Mouse (Mus musculus): ENCODE measurements around the gene Iqcg. TPM values are rescaled to one million over a fixed set of nuclear protein-coding genes. Genes with fewer than 3 reads are reported as not detected.
"Not testable (repeated sequence)": the region's sequence is repeated elsewhere in the genome, so short reads cannot be mapped to it uniquely, and the experiment has no call there.

Iqcg gene
- polyA plus RNA-seq, 1 experiment: 0.14 TPM

GRCm38 (mm10) chr16:33061400-33061799 is 5.4 kb upstream of the Iqcg start:
- peak overlapping the region; percentile 78; the same call in 1 of the 2 replicates for H3K27ac ChIP-seq (ENCODE audit: insufficient read depth, low read depth, low read length)
- H3K36me3 ChIP-seq (ENCODE audit: control insufficient read depth, insufficient read depth, low read length): peaks cover 10% of the 10 kb centered on the region
- TF ChIP-seq POLR2A (IDR thresholded peaks at IDR 0.05; ENCODE audit: low read depth, low read length): no peak
- TF ChIP-seq CTCF (IDR thresholded peaks at IDR 0.05; ENCODE audit: extremely low read depth, insufficient read length, insufficient replicate concordance, low read depth, low read length): no peak
- peaks cover 14% of the 10 kb centered on the region; the same call in 1 of the 2 replicates for H3K4me1 ChIP-seq (ENCODE audit: control insufficient read depth, insufficient read depth, insufficient read length, low read length)
- no peaks in the 10 kb centered on the region for H3K27me3 ChIP-seq (ENCODE audit: control insufficient read depth, insufficient read depth, low read length)
- WGBS: 49% methylated on average over 11 of the region's 11 CpGs
- H3K4me3 ChIP-seq (ENCODE audit: low read depth, low read length): no peak overlapping the region

- 89% methylated on average over 2 of the region's 2 CpGs for WGBS
- H3K4me1 ChIP-seq (ENCODE audit: control insufficient read depth, insufficient read depth, insufficient read length, low read length): peaks cover 14% of the 10 kb centered on the region; the same call in 1 of the 2 replicates
- peaks cover 10% of the 10 kb centered on the region for H3K36me3 ChIP-seq (ENCODE audit: control insufficient read depth, insufficient read depth, low read length)
- H3K4me3 ChIP-seq (ENCODE audit: low read depth, low read length): no peak overlapping the region
- H3K27ac ChIP-seq (ENCODE audit: insufficient read depth, low read depth, low read length): no peak overlapping the region
- no peak for TF ChIP-seq CTCF (IDR thresholded peaks at IDR 0.05; ENCODE audit: extremely low read depth, insufficient read length, insufficient replicate concordance, low read depth, low read length)
- no peak for TF ChIP-seq POLR2A (IDR thresholded peaks at IDR 0.05; ENCODE audit: low read depth, low read length)
- no peaks in the 10 kb centered on the region for H3K27me3 ChIP-seq (ENCODE audit: control insufficient read depth, insufficient read depth, low read length)
Observed at GRCm38 (mm10) chr16:33060926-33061325, 4.9 kb upstream of the Iqcg start.

GRCm38 (mm10) chr16:33059471-33059870 is 3.5 kb upstream of the Iqcg start:
- 44% methylated on average over 1 of the region's 1 CpGs for WGBS
- H3K27me3 ChIP-seq (ENCODE audit: control insufficient read depth, insufficient read depth, low read length): no peaks in the 10 kb centered on the region
- TF ChIP-seq POLR2A (IDR thresholded peaks at IDR 0.05; ENCODE audit: low read depth, low read length) (no peak), CTCF (IDR thresholded peaks at IDR 0.05; ENCODE audit: extremely low read depth, insufficient read length, insufficient replicate concordance, low read depth, low read length) (no peak)
- no peak overlapping the region for H3K4me3 ChIP-seq (ENCODE audit: low read depth, low read length)
- peaks cover 17% of the 10 kb centered on the region; the same call in 1 of the 2 replicates for H3K4me1 ChIP-seq (ENCODE audit: control insufficient read depth, insufficient read depth, insufficient read length, low read length)
- peak overlapping the region; percentile 31; the same call in 1 of the 2 replicates for H3K27ac ChIP-seq (ENCODE audit: insufficient read depth, low read depth, low read length)
- H3K36me3 ChIP-seq (ENCODE audit: control insufficient read depth, insufficient read depth, low read length): peaks cover 10% of the 10 kb centered on the region

GRCm38 (mm10) chr16:33058656-33059055 is 2.6 kb upstream of the Iqcg start:
- H3K36me3 ChIP-seq (ENCODE audit: control insufficient read depth, insufficient read depth, low read length): peaks cover 10% of the 10 kb centered on the region
- not testable (repeated sequence) for H3K27me3 ChIP-seq (ENCODE audit: control insufficient read depth, insufficient read depth, low read length); H3K4me3 ChIP-seq (ENCODE audit: low read depth, low read length); H3K27ac ChIP-seq (ENCODE audit: insufficient read depth, low read depth, low read length)
- 37% methylated on average over 9 of the region's 9 CpGs for WGBS
- H3K4me1 ChIP-seq (ENCODE audit: control insufficient read depth, insufficient read depth, insufficient read length, low read length): peaks cover 14% of the 10 kb centered on the region; the same call in 1 of the 2 replicates

GRCm38 (mm10) chr16:33058033-33058432 is 2.0 kb upstream of the Iqcg start:
- Histone ChIP-seq H3K4me1 (ENCODE audit: control insufficient read depth, insufficient read depth, insufficient read length, low read length) (peaks cover 9% of the 10 kb centered on the region; the same call in 1 of the 2 replicates), H3K27ac (ENCODE audit: insufficient read depth, low read depth, low read length) (no peak overlapping the region), H3K27me3 (ENCODE audit: control insufficient read depth, insufficient read depth, low read length) (no peaks in the 10 kb centered on the region), H3K4me3 (ENCODE audit: low read depth, low read length) (no peak overlapping the region), H3K36me3 (ENCODE audit: control insufficient read depth, insufficient read depth, low read length) (peaks cover 10% of the 10 kb centered on the region)
- WGBS: 79% methylated on average over 16 of the region's 16 CpGs
- TF ChIP-seq CTCF (IDR thresholded peaks at IDR 0.05; ENCODE audit: extremely low read depth, insufficient read length, insufficient replicate concordance, low read depth, low read length): no peak
- no peak for TF ChIP-seq POLR2A (IDR thresholded peaks at IDR 0.05; ENCODE audit: low read depth, low read length)

GRCm38 (mm10) chr16:33056786-33057185 is 768 bp upstream of the Iqcg start:
- peak overlapping the region; percentile 88 for H3K4me3 ChIP-seq (ENCODE audit: low read depth, low read length)
- peak overlapping the region; percentile 94 for H3K27ac ChIP-seq (ENCODE audit: insufficient read depth, low read depth, low read length)
- peaks cover 10% of the 10 kb centered on the region for H3K36me3 ChIP-seq (ENCODE audit: control insufficient read depth, insufficient read depth, low read length)
- H3K27me3 ChIP-seq (ENCODE audit: control insufficient read depth, insufficient read depth, low read length): no peaks in the 10 kb centered on the region
- WGBS: under 1% methylated on average over 24 of the region's 24 CpGs
- no peak for TF ChIP-seq CTCF (IDR thresholded peaks at IDR 0.05; ENCODE audit: extremely low read depth, insufficient read length, insufficient replicate concordance, low read depth, low read length)
- TF ChIP-seq POLR2A (IDR thresholded peaks at IDR 0.05; ENCODE audit: low read depth, low read length): no peak
- H3K4me1 ChIP-seq (ENCODE audit: control insufficient read depth, insufficient read depth, insufficient read length, low read length): peaks cover 9% of the 10 kb centered on the region; the same call in 1 of the 2 replicates

- Histone ChIP-seq H3K27me3 (ENCODE audit: control insufficient read depth, insufficient read depth, low read length) (no peaks in the 10 kb centered on the region), H3K4me1 (ENCODE audit: control insufficient read depth, insufficient read depth, insufficient read length, low read length) (peaks cover 9% of the 10 kb centered on the region; the same call in 1 of the 2 replicates), H3K36me3 (ENCODE audit: control insufficient read depth, insufficient read depth, low read length) (peaks cover 10% of the 10 kb centered on the region), H3K27ac (ENCODE audit: insufficient read depth, low read depth, low read length) (no peak overlapping the region), H3K4me3 (ENCODE audit: low read depth, low read length) (peak overlapping the region; percentile 19; the same call in 1 of the 2 replicates)
- TF ChIP-seq POLR2A (IDR thresholded peaks at IDR 0.05; ENCODE audit: low read depth, low read length): no peak
- TF ChIP-seq CTCF (IDR thresholded peaks at IDR 0.05; ENCODE audit: extremely low read depth, insufficient read length, insufficient replicate concordance, low read depth, low read length): no peak
- 12% methylated on average over 10 of the region's 10 CpGs for WGBS
Observed at GRCm38 (mm10) chr16:33055655-33056054, 363 bp downstream of the Iqcg start.

- not testable (repeated sequence) for H3K4me3 ChIP-seq (ENCODE audit: low read depth, low read length); H3K4me1 ChIP-seq (ENCODE audit: control insufficient read depth, insufficient read depth, insufficient read length, low read length); H3K27ac ChIP-seq (ENCODE audit: insufficient read depth, low read depth, low read length); H3K36me3 ChIP-seq (ENCODE audit: control insufficient read depth, insufficient read depth, low read length); H3K27me3 ChIP-seq (ENCODE audit: control insufficient read depth, insufficient read depth, low read length)
- 80% methylated on average over 2 of the region's 2 CpGs for WGBS
Observed at GRCm38 (mm10) chr16:33054927-33055326, 1.1 kb downstream of the Iqcg start.

Data from small intestine, adult 2 months (tissue).